Mouse (Mus musculus) embryonic fibroblast, embryonic 13.5 days (primary cell): ENCODE results near the gene Abi3bp. TPM values are rescaled to one million over a fixed set of nuclear protein-coding genes. Genes with fewer than 3 reads are reported as not detected.

Experiments
- H3K27ac ChIP-seq: 2 replicates; pipeline ENCODE4 v1.5.1; 2012; ENCODE audit warnings: low read length, control low read depth, inconsistent platforms; ENCODE audit not compliant: insufficient read depth
- H3K4me1 ChIP-seq: 2 replicates; pipeline ENCODE4 v1.6.1; 2011; ENCODE audit warnings: low read length; ENCODE audit not compliant: control insufficient read depth, insufficient read depth
- H3K4me3 ChIP-seq: 2 replicates; pipeline ENCODE4 v1.5.1; 2011; ENCODE audit warnings: mild to moderate bottlenecking, control low read depth, low read length; ENCODE audit not compliant: insufficient read depth
- CTCF ChIP-seq: IDR thresholded peaks from 2 replicates; pipeline ENCODE4 v1.5.1; 2011; ENCODE audit warnings: mild to moderate bottlenecking, control low read depth, low read length, moderate library complexity, borderline replicate concordance; ENCODE audit not compliant: insufficient read depth
- POLR2A ChIP-seq: IDR thresholded peaks from 2 replicates; pipeline ENCODE4 v1.6.1; 2011; ENCODE audit warnings: low read depth, mild to moderate bottlenecking, control low read depth, low read length, moderate library complexity
- polyA plus RNA-seq: library from polyadenylated mRNA; stranded (reverse); fragments of >200 nt; gene quantifications from 2 replicates; pipeline ENCODE4 v1.2.4, GENCODE M21; 2011; ENCODE audit warnings: low read depth; ENCODE audit not compliant: missing spikeins, insufficient read length

Gene Abi3bp
- polyA plus RNA-seq, 1 experiment = 50.2 TPM

DNA sequence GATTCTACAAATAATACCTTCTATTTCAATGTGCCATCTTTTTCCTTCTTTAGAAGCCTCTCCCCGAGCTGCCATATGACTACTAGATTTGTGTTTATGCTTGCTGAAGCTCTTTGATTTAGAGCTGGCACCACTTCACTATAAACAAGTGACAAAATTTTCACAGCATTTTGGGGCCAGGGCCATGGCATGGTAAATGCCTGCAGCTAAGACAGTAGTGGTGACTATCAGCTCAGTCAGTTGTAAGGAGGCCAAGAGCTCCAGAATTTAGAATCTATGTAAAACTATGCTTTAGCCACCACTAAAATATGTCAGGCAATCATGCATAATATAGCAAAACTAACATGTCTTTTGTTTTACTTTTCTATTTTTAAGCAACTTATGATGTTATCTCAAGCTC lies 124.7 kb downstream of the Abi3bp start:
- TF ChIP-seq POLR2A = no peak
- no peak for TF ChIP-seq CTCF
- Histone ChIP-seq H3K27ac (no peak overlapping the region), H3K4me1 (no peaks in the 10 kb centered on the region), H3K4me3 (no peak overlapping the region)

DNA sequence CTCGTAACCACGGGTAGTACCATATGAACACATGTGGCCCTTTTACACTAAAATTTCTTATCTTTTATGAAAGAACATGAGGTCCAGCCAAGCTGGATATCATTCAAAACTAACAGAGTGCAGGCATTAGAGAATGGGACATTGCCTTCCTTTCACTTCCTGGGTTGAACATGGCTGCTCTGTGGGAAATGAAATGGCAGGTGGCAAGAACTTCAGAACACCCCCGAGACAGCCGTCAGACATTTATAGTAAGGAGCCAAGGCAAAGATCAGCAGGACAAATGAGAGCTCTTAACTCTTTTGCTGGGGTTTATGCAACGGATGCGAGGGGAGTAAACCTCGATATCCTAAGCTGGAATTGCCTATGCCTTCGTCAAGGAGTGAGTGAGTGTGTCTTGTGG lies 132.9 kb downstream of the Abi3bp start:
- Histone ChIP-seq H3K27ac (no peak overlapping the region), H3K4me3 (no peak overlapping the region), H3K4me1 (no peaks in the 10 kb centered on the region)
- TF ChIP-seq CTCF (no peak), POLR2A (no peak)

DNA sequence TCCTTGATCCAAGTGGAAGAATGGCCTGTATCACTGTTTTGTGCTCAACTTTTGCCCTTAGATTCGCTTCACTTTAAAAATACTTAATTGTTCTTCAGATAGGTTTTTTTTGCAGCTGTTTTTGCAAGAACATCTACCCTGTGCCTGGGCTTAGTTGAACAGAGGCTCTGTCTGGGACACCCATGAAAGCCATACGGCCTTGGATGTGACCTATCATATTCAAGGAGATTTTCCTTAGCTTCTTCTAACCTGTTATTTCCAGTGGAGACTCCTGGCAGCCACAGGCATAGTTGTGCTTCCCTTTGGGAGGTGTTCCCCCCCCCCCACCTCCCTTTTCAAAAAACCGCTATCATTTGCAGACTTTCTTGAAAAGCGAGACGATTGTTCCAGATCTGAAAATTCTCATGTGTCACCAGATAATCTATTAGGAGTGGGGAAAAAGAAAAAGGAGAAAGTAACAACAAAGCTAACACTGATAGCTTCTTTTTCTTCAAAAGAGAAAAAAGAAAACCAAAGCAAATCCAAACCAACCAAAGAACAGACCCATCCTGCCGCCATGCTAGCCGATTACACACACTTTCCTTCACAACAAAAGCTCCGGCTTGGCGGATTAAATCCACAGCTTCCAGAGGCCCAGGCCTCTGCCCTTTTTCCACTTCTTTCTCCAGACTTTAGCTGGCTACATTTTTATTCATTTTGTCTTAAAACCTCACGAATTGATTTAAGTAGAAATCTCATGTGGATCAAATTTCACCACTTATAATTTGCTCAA lies 133.6 kb downstream of the Abi3bp start:
- no peak overlapping the region for H3K4me3 ChIP-seq
- no peak for TF ChIP-seq CTCF
- TF ChIP-seq POLR2A = no peak
- no peak overlapping the region for H3K27ac ChIP-seq
- H3K4me1 ChIP-seq = no peaks in the 10 kb centered on the region

DNA sequence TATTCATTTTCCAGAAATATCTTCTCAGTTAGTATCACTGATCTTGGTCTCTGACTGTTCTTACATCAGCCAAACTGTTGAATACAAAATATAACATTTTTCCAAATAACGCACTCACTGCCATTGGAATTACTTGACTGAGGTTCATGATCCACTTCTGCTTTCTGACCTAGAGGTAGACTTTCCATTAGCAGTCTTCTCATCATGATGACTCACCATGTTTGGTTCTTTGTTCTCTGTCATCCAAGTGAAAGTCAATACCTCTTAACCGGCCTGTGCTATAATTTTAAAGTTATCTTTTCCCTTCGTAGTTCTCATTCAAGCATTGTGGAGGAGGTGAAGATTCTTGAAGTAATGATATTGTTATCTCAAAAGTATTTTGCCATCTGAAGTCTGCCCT lies 160.9 kb downstream of the Abi3bp start:
- TF ChIP-seq POLR2A (no peak), CTCF (no peak)
- Histone ChIP-seq H3K27ac (no peak overlapping the region), H3K4me3 (no peak overlapping the region), H3K4me1 (no peaks in the 10 kb centered on the region)

DNA sequence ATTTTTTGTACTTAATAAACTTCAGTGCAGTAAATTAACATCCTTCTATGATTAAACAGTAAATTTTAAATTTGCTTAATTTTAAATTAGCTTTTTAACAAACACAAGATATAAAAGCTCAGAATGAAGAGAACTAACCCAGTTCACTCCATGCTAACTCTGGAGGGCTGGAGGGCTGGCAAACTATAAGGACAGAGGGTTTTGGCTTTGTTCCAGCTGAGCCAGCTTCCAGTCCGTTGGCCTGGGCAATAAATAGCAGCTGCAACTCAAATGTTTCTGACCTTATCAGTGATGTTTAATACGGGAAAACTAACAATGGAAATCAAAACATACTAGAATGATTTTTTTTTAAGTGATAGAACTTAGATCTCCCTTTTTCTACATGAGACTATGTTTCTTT lies 167.6 kb downstream of the Abi3bp start:
- Histone ChIP-seq H3K4me1 (no peaks in the 10 kb centered on the region; the same call in 1 of the 2 replicates), H3K4me3 (no peak overlapping the region), H3K27ac (no peak overlapping the region)
- TF ChIP-seq POLR2A (no peak), CTCF (no peak)

DNA sequence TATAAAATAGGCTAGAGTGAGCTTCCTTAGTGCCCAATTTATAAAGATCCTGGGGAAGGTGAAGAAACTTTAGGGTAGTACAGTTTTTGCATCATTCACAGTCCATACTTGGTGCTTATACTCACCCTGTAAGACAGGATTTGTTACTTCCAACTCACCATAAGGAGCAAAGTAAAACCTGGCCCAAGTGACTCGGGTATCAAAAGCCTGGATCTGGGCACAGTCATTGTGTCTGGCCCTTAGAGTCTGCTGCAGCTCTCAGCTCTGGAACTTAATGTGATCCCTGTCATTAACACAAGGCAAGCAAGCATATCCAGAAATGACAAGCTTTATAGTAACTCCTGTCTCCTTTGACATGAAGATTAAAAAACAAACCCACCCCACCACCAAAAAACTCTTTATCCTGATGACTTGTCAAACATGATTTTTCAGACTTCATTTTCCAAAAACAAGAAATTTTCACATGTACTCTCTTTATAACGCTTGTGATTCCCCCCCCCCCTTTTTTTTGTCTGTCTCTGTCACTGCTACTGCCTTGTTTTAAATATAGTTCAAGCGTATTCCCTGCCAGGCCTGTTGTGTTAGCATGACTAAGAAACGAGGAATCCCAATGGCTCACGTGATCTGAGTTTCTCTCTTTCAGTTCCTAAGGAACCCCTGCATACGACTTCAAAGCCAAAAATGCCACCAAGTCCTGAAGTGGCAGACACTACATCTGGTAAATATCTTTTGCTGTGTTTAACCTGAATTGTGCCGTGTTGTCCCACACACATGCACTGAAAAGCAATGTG lies 168.9 kb downstream of the Abi3bp start:
- Histone ChIP-seq H3K27ac (no peak overlapping the region), H3K4me3 (no peak overlapping the region), H3K4me1 (no peaks in the 10 kb centered on the region; the same call in 1 of the 2 replicates)
- TF ChIP-seq POLR2A (no peak), CTCF (no peak)

DNA sequence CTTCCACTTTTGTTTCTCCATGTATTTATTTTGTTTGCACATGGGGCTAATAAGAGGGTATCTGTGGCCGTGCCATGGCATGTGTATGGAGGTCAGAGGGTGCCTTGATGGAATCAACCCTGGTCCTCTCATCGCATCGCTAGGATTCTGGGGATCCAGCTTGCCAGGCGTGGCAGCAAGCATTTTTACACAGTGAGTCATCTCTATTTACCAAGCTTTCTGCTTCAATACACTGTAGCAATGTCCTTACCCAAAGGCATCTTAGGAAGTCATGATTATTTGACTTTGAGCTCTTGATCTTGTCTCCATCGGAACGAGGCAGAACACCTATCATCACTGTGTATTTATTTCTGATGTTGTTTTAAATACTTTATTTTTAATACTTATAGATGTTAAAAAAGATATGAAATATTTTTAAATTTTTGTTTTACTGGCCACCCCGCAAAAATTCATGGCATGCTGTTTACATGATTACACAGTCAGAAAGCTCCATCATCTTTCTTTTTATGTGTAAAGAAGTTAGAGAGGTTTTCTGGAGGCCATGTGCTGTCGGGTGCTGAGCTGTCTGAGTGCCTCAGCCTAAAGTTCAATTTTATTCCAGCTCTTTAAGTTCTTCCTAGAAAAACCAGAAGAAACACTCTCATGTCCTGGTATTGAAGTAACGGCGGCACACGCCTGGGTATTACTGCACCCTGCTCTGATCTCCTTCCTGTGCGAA lies 177.7 kb downstream of the Abi3bp start:
- Histone ChIP-seq H3K4me3 (no peak overlapping the region), H3K27ac (no peak overlapping the region), H3K4me1 (peaks cover 3% of the 10 kb centered on the region; the same call in 1 of the 2 replicates)
- TF ChIP-seq CTCF (no peak), POLR2A (no peak)

DNA sequence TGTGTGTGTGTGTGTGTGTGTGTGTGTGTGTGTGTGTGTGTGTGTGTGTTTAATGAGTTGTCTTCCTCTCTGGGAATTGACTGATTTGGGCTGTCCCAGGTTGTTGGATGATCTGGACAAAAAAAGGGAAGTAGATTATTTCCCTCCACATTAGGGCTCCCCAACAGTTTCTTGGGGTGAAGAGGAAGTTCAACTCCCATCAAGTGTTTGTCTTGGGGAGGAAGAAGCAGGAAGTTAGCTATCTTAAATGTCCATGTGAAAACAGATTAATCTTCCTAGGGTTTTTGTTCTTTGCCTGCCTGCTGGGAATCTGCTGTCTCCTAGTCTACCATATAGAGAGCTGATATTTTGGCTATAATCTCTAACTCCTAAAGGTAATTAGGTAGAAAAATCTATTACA lies 181.2 kb downstream of the Abi3bp start:
- TF ChIP-seq CTCF = no peak
- no peak for TF ChIP-seq POLR2A
- no peak overlapping the region for H3K4me3 ChIP-seq
- H3K4me1 ChIP-seq = peaks cover 3% of the 10 kb centered on the region; the same call in 1 of the 2 replicates
- no peak overlapping the region for H3K27ac ChIP-seq

DNA sequence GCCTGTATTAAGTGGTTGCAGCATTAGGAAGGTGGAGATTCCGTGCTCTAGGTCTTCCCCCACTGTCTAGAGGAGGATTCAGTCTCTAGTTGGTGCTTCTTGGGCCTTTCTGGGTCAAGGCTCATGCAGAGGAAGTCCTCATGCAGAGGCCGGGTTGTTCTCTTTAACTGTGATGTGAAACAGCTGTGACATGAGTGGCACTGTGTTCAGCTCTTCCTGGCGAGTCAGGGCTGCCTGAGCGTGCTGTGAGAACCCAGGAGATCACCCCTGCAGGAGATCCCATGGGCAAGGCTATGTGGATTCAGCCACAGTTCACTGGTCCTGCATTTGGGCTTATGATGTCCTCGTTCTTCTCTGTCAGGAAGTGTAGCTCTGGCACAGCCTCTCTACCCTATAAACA lies 191.8 kb downstream of the Abi3bp start:
- Histone ChIP-seq H3K27ac (no peak overlapping the region), H3K4me3 (no peak overlapping the region), H3K4me1 (no peaks in the 10 kb centered on the region)
- TF ChIP-seq POLR2A = no peak
- TF ChIP-seq CTCF = no peak
